In genomic region chr11:100356819-100357211, GRCm38 (mm10) we compare ENCODE assay signal across 10 mouse cellular contexts. TPM values are rescaled to one million over a fixed set of nuclear protein-coding genes. Genes with fewer than 3 reads are reported as not detected.
DNase-seq lines count a peak whose midpoint lies in the region; ATAC-seq and TF ChIP-seq lines count a peak whose summit lies in the region.
"Had no signal": no experiment of that assay in that cellular context is flagged by ENCODE, and none has a peak within 500 bp of the region (broad histone marks: within the 10 kb centered on the region; RNA-seq: fewer than 3 reads in every experiment).

No protein-coding gene starts in this region.

- H3K9me3 ChIP-seq in embryonic facial prominence, embryonic 15.5 days (replicated peaks), result no peaks in the 10 kb centered on the region
- H3K9me3 ChIP-seq in limb, embryonic 14.5 days (ENCODE audit: control insufficient read depth, low read length), result no peaks in the 10 kb centered on the region

- peak; percentile 27 for DNase-seq in embryo, embryonic 11 days
- DNase-seq in embryo, embryonic 10 days (ENCODE audit: low spot score), result no peak
- DNase-seq in limb, embryonic 14.5 days (ENCODE audit: low spot score), result no peak
- DNase-seq in layer of hippocampus, postnatal 10 days (ENCODE audit: low spot score in 2 of 2), result no peak
- no peak for DNase-seq in lung, postnatal 25 days (ENCODE audit: low spot score)
- DNase-seq: right cerebral cortex, adult 18-20 months had no signal

- H3K79me3 ChIP-seq in C2C12 (ENCODE audit: low read depth), result no peaks in the 10 kb centered on the region

- H3K36me3 ChIP-seq in C2C12 (ENCODE audit: control insufficient read depth, insufficient read depth), result no peaks in the 10 kb centered on the region
- no peaks in the 10 kb centered on the region for H3K36me3 ChIP-seq in embryonic facial prominence, embryonic 15.5 days
- H3K36me3 ChIP-seq in limb, embryonic 14.5 days (ENCODE audit: control insufficient read depth, insufficient read depth, low read length), result no peaks in the 10 kb centered on the region

- H3K9ac ChIP-seq in embryonic facial prominence, embryonic 15.5 days, result no peak overlapping the region
- H3K9ac ChIP-seq in limb, embryonic 14.5 days (ENCODE audit: low read depth, low read length, severe bottlenecking), result no peak overlapping the region

- H3K27ac ChIP-seq in embryonic facial prominence, embryonic 15.5 days (replicated peaks), result no peak overlapping the region
- H3K27ac ChIP-seq in limb, embryonic 14.5 days (replicated peaks; ENCODE audit: low read depth, low read length), result no peak overlapping the region

- H3K27me3 ChIP-seq in C2C12 (ENCODE audit: control insufficient read depth, insufficient read depth, insufficient read length), result peaks cover 13% of the 10 kb centered on the region
- peaks cover 63% of the 10 kb centered on the region for H3K27me3 ChIP-seq in embryonic facial prominence, embryonic 15.5 days
- peaks cover 51% of the 10 kb centered on the region for H3K27me3 ChIP-seq in limb, embryonic 14.5 days (ENCODE audit: control insufficient read depth, insufficient read depth, low read length)

- no peak for TF ChIP-seq CTCF in C2C12 (IDR thresholded peaks at IDR 0.05; ENCODE audit: control insufficient read depth, insufficient read depth, insufficient read length)

- peak overlapping the region; percentile 43 for H3K4me3 ChIP-seq in C2C12 (ENCODE audit: insufficient read depth, poor library complexity, severe bottlenecking)
- H3K4me3 ChIP-seq in embryonic facial prominence, embryonic 15.5 days (replicated peaks), result peak overlapping the region; percentile 61
- H3K4me3 ChIP-seq in limb, embryonic 14.5 days (replicated peaks; ENCODE audit: low read length), result peak overlapping the region; percentile 51

- no peak for TF ChIP-seq POLR2A in limb, embryonic 14.5 days (IDR thresholded peaks at IDR 0.05; ENCODE audit: borderline replicate concordance, extremely low read depth, insufficient read depth, insufficient read length)

- H3K79me2 ChIP-seq in C2C12 (ENCODE audit: control insufficient read depth, insufficient read depth), result no peaks in the 10 kb centered on the region

- no peak overlapping the region for H3ac ChIP-seq in C2C12 (ENCODE audit: control insufficient read depth, insufficient read length, low read depth)

- peak overlapping the region; percentile 98 for H3K4me2 ChIP-seq in embryonic facial prominence, embryonic 15.5 days (replicated peaks)
- peak overlapping the region; percentile 92 for H3K4me2 ChIP-seq in limb, embryonic 14.5 days (replicated peaks; ENCODE audit: low read depth, low read length, severe bottlenecking)

- ATAC-seq in embryonic facial prominence, embryonic 15.5 days (ENCODE audit: insufficient number of reproducible peaks, low FRiP score, low TSS enrichment, low read depth), result no peak
- no peak for ATAC-seq in limb, embryonic 14.5 days (ENCODE audit: low FRiP score, low read depth)
- ATAC-seq in erythroblast, adult 5-6 weeks (replicated peaks; ENCODE audit: low FRiP score, poor library complexity, severe bottlenecking), result no peak

- peaks cover 13% of the 10 kb centered on the region for H3K4me1 ChIP-seq in embryonic facial prominence, embryonic 15.5 days
- peaks cover 4% of the 10 kb centered on the region; the same call in 1 of the 2 replicates for H3K4me1 ChIP-seq in limb, embryonic 14.5 days (ENCODE audit: control insufficient read depth, insufficient read depth, low read length)

- 19% methylated on average over 9 of the region's 9 CpGs for WGBS in embryonic facial prominence, embryonic 15.5 days
- 28% methylated on average over 9 of the region's 9 CpGs for WGBS in limb, embryonic 14.5 days

TF ChIP-seq in C2C12, 6 proteins besides CTCF, POLR2A, EP300 and RAD21:
- no peak for TF ChIP-seq FOSL1 (IDR thresholded peaks at IDR 0.05; ENCODE audit: insufficient read depth, low read length, poor library complexity, severe bottlenecking)
- TF ChIP-seq MYOG (IDR thresholded peaks at IDR 0.05; ENCODE audit: control insufficient read depth, extremely low read depth, insufficient read length), result no peak
- TF ChIP-seq CEBPB (IDR thresholded peaks at IDR 0.05; ENCODE audit: low read depth), result no peak
- TF ChIP-seq USF1 (IDR thresholded peaks at IDR 0.05; ENCODE audit: low read depth), result no peak
- no peak for TF ChIP-seq MYOD1 (IDR thresholded peaks at IDR 0.05; ENCODE audit: control insufficient read depth, insufficient read length, low read depth)
- TF ChIP-seq MAX (IDR thresholded peaks at IDR 0.05), result no peak

RNA-seq across cellular contexts. Expression of gene Hap1, which starts 0.9 kb away (rescaled TPM):
- polyA plus RNA-seq in C2C12 (2012; fragmentation: generic; extraction: Trizol), result 1.9 TPM
- polyA plus RNA-seq in embryonic facial prominence, embryonic 15.5 days (2015; fragmentation: Nextera tagmentation; extraction: Ambion mirVana), result 7.0 and 10.6 TPM in 2 replicates
- polyA plus RNA-seq in limb, embryonic 14.5 days (2012; rRNA removed), result 3.8 and 4.4 TPM in 2 replicates
- 1.4 and 1.6 TPM in 2 replicates for polyA plus RNA-seq in limb, embryonic 14.5 days (2014; fragmentation: Nextera tagmentation; extraction: Ambion mirVana)
- total RNA-seq in erythroblast, adult 5-6 weeks (2015; ENCODE audit: low replicate concordance), result not detected in 2 replicates
- not detected in 2 replicates for total RNA-seq in erythroblast, adult 5-6 weeks (2017; ENCODE audit: low replicate concordance)
- 100 to 1,000 TPM; 124 to 125 TPM for total RNA-seq in layer of hippocampus, postnatal 10 days (2021)

RNA-seq across cellular contexts. Expression of gene Gast, which starts 22.6 kb away (rescaled TPM):
- polyA plus RNA-seq in C2C12 (2012; fragmentation: generic; extraction: Trizol), result not detected
- 6.0 and 6.7 TPM in 2 replicates for polyA plus RNA-seq in embryonic facial prominence, embryonic 15.5 days (2015; fragmentation: Nextera tagmentation; extraction: Ambion mirVana)
- polyA plus RNA-seq in limb, embryonic 14.5 days (2012; rRNA removed), result 0.36 and 0.74 TPM in 2 replicates
- 0.47 and 0.50 TPM in 2 replicates for polyA plus RNA-seq in limb, embryonic 14.5 days (2014; fragmentation: Nextera tagmentation; extraction: Ambion mirVana)
- total RNA-seq in erythroblast, adult 5-6 weeks (2015; ENCODE audit: low replicate concordance), result not detected in 2 replicates
- total RNA-seq in erythroblast, adult 5-6 weeks (2017; ENCODE audit: low replicate concordance), result not detected in 2 replicates
- not detected for total RNA-seq in layer of hippocampus, postnatal 10 days (2021)
- polyA plus RNA-seq: CD4-positive, CD25-positive, alpha-beta regulatory T cell, adult 4 months had no signal

RNA-seq across cellular contexts. Expression of gene Eif1, which starts 37.1 kb away (rescaled TPM):
- polyA plus RNA-seq in C2C12 (2012; fragmentation: generic; extraction: Trizol), result 1,136 TPM
- 1,638 and 1,748 TPM in 2 replicates for polyA plus RNA-seq in embryonic facial prominence, embryonic 15.5 days (2015; fragmentation: Nextera tagmentation; extraction: Ambion mirVana)
- 229 and 342 TPM in 2 replicates for polyA plus RNA-seq in limb, embryonic 14.5 days (2012; rRNA removed)
- polyA plus RNA-seq in limb, embryonic 14.5 days (2014; fragmentation: Nextera tagmentation; extraction: Ambion mirVana), result 1,852 and 1,886 TPM in 2 replicates
- 580 and 688 TPM in 2 replicates for total RNA-seq in erythroblast, adult 5-6 weeks (2015; ENCODE audit: low replicate concordance)
- 168 and 350 TPM in 2 replicates for total RNA-seq in erythroblast, adult 5-6 weeks (2017; ENCODE audit: low replicate concordance)
- 100 to 1,000 TPM; 648 to 674 TPM for total RNA-seq in layer of hippocampus, postnatal 10 days (2021)

RNA-seq across cellular contexts. Expression of gene Jup, which starts 40.7 kb away (rescaled TPM):
- polyA plus RNA-seq in C2C12 (2012; fragmentation: generic; extraction: Trizol), result 127 TPM
- polyA plus RNA-seq in embryonic facial prominence, embryonic 15.5 days (2015; fragmentation: Nextera tagmentation; extraction: Ambion mirVana), result 232 and 256 TPM in 2 replicates
- polyA plus RNA-seq in limb, embryonic 14.5 days (2012; rRNA removed), result 111 and 123 TPM in 2 replicates
- polyA plus RNA-seq in limb, embryonic 14.5 days (2014; fragmentation: Nextera tagmentation; extraction: Ambion mirVana), result 145 and 159 TPM in 2 replicates
- total RNA-seq in erythroblast, adult 5-6 weeks (2015; ENCODE audit: low replicate concordance), result 1.5 and 2.3 TPM in 2 replicates
- 0.28 and 1.8 TPM in 2 replicates for total RNA-seq in erythroblast, adult 5-6 weeks (2017; ENCODE audit: low replicate concordance)
- 10 to 100 TPM; 46.2 to 51.1 TPM for total RNA-seq in layer of hippocampus, postnatal 10 days (2021)

RNA-seq across cellular contexts. Expression of gene P3h4, which starts 57.8 kb away (rescaled TPM):
- polyA plus RNA-seq in C2C12 (2012; fragmentation: generic; extraction: Trizol), result 185 TPM
- polyA plus RNA-seq in embryonic facial prominence, embryonic 15.5 days (2015; fragmentation: Nextera tagmentation; extraction: Ambion mirVana), result 89.9 and 91.1 TPM in 2 replicates
- polyA plus RNA-seq in limb, embryonic 14.5 days (2012; rRNA removed), result 120 and 160 TPM in 2 replicates
- polyA plus RNA-seq in limb, embryonic 14.5 days (2014; fragmentation: Nextera tagmentation; extraction: Ambion mirVana), result 92.1 and 95.2 TPM in 2 replicates
- not detected in 2 replicates for total RNA-seq in erythroblast, adult 5-6 weeks (2015; ENCODE audit: low replicate concordance)
- not detected in 2 replicates for total RNA-seq in erythroblast, adult 5-6 weeks (2017; ENCODE audit: low replicate concordance)
- total RNA-seq in layer of hippocampus, postnatal 10 days (2021), result 1 to 10 TPM; 8.9 TPM
- polyA plus RNA-seq: CD4-positive, CD25-positive, alpha-beta regulatory T cell, adult 4 months had no signal
